Mouse (Mus musculus) adrenal gland, adult 2 months (tissue): ENCODE data around the gene Dnmt3a. TPM values are rescaled to one million over a fixed set of nuclear protein-coding genes. Genes with fewer than 3 reads are reported as not detected.
A peak's percentile ranks its signal among the peaks of the same experiment; 100 is the strongest.
"Not testable (repeated sequence)": the region's sequence is repeated elsewhere in the genome, so short reads cannot be mapped to it uniquely, and the experiment has no call there.

Source experiments
- DNase-seq: peaks from one replicate; pipeline ENCODE4 v3.0.0; 2021
- polyA plus RNA-seq: library from polyadenylated mRNA; depleted of rRNA; stranded (reverse); fragments of >200 nt; gene quantifications from 2 replicates; pipeline ENCODE4 v1.2.3, GENCODE M21; 2012; rRNA removed
- total RNA-seq, 2 experiments: library from RNA; stranded (reverse); gene quantifications; 2 replicates each; pipeline ENCODE4 v1.2.3; 2021

The Dnmt3a gene
- total and polyA plus RNA-seq, 3 experiments, result 10.2 to 42.4 (median 36.7) TPM

DNA sequence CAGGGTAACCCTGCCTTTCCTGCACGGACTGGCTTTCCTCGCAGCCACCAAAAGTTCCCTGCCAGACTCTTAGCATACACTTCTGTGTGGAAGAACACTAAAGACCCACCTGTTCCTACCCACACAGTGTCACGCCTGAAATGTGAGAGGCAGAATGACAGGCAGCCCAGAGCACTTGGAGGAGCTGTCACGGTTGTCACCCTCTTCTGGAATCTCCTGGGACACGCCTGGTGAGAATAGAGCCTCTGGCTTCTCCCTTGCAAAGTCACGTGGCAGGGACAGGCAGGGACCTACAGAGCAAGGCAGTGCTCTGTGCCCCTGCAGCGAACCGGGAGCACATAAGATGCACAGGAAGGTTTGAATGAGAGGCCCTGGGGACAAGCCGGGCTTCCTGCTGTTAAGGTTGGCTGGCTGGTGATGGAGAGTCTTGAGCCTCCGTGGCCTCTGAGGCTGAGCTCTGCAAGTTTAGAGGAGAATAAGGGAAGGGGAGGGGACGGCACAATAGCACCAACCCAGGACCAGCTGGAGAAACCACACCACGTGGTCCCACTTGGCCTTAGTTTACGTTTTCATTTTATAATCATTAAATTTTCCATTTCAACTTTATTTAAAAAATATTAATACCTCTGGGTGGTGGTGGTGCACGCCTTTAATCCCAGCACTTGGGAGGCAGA, 112.0 kb downstream of the Dnmt3a start:
- no peak for DNase-seq

GRCm38 (mm10) chr12:3918577-3918976, 112.8 kb downstream of the Dnmt3a start:
- no peak for DNase-seq

- no peak for DNase-seq
Measured at GRCm38 (mm10) chr12:3919423-3919822, 113.6 kb downstream of the Dnmt3a start.

DNA sequence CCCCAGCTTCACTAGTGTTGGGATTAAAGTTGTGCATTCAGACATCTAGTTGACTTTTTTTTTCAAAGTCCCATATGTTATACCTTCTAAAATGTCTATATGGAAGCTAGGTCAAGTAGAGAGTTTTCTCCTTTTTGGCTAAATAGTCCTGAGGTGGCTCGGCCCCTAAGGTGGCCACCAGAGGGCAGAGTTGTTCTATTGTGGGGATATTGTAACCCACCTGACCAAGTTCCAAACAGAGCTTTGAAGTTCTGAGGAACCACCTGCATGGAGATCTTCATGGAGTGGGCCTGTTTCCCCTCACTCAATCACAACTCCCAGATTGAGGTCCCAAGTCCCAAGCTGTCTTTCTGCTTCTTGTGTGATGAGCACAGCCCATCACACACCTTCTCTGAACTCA, 120.3 kb downstream of the Dnmt3a start:
- peak; percentile 59 for DNase-seq

- DNase-seq, result no peak
Measured at GRCm38 (mm10) chr12:3928841-3929240, 123.0 kb downstream of the Dnmt3a start.

DNA sequence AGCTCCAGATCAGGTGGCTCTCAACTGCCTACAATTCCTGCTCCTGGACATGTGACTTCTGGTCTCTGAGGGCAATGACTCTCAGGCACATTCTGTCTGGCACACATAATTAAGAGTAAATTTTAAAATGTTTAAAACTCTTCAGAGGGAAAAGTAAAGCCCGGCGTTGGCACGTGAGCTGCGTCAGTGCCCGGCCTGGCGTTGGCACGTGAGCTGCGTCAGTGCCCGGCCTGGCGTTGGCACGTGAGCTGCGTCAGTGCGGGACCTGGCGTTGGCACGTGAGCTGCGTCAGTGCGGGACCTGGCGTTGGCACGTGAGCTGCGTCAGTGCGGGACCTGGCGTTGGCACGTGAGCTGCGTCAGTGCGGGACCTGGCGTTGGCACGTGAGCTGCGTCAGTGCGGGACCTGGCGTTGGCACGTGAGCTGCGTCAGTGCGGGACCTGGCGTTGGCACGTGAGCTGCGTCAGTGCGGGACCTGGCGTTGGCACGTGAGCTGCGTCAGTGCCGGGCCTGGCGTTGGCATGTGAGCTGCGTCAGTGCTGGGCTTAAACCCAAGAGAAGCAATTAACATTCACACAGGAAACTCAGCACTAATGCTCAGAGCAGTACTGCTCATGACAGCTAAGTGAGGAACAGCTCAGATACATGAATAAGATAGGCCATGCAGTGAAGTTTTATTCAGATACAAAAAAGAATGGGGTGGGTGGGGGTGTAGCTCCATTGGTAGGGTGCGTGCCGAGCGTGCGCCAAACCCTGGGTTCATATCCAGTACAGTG, 124.5 kb downstream of the Dnmt3a start:
- not testable (repeated sequence) for DNase-seq

DNA sequence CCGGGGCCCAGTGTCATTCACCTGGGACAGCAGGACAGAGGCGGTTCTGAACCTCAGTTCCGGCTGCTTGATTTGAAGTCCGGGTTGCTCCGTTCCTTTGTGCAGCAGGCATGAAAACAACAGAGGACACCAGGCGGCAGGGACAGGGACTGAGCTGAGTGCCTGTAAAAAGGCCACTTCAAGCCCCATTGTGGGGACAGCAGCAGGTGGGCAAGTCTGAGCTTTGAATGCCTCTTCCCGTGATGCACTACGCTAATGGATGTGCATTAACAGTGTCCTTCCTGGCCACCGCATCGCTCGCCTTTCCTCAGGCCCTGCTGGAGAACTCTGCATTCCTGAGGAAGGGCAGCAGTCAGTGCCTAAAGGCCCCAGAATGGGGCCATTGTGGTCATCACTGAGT, 136.2 kb downstream of the Dnmt3a start:
- no peak for DNase-seq

DNA sequence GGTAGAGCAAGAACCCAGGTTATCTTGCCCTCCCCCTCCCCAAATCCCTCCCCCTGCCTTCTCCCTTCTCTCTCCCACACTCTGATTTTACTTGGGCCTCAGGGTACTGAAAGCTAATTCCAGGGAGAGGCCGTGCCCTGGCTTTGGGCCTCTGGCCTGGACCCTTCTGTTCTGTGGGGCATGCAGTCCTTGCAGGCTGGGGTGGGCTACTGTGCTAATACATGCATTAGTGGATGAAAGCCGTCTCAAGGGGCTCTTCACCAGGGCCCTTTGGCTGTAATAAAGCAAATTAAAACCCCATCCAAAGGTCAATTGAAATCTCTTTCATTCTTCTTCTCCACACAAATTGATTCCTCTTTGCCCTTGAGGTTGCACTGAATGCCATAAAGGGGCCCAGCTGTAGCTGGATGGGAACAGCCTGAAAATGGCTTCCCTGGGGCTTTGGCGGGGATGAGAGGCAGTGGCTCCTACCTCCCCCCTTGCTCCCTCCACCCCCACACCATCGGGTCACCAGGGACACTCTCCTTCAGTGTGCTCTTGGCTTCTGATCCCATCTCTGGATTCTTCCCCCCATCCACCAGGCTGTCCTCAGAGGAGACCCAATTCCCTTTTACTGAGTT, 138.8 kb downstream of the Dnmt3a start:
- DNase-seq, result no peak

GRCm38 (mm10) chr12:3947503-3947902, 141.7 kb downstream of the Dnmt3a start:
- no peak for DNase-seq

- DNase-seq, result no peak
Measured at GRCm38 (mm10) chr12:3954651-3955050, 148.8 kb downstream of the Dnmt3a start, which contains the start of gene Pomc. Gene Pomc, plus strand, starts transcription at chr12:3954951.

DNA sequence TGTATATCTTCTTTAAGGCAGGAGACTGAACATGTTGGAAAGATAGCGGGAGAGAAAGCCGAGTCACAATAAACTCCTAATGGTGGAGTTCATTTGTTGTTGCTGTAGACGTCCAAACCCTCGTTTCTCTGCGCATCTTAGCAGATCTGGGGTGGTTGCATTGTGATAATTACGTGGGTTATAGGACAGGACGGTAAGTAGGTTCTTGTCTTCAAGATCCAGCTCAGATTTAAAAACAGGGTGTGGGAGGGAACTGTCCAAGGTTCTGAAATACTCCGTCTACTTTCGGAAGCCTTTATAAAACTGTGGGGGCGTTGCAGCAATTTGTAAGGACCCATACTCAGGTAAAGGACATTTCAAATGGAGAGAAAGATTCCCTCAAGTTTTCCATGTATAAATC, 149.6 kb downstream of the Dnmt3a start:
- no peak for DNase-seq

DNA sequence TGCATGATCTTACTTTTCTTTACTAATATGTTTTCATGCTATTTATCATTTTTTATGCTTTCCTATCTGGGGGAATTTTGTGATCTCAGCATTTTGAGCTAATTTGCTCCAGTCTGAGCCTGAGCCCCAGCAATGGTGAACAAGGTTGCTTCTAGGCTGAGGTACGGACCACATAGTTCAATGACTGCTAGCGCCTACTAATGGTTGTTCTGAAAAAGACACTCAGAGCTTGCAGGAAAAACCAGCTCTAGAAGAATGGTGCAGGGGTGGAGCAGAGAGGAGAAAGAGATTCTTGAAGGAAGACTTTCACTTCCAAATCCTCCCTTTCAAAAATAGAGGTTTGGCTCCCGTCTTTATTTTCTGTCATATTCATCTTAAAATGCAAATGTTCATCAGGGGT, 150.5 kb downstream of the Dnmt3a start:
- DNase-seq, result no peak

- DNase-seq, result peak; percentile 91
Measured at GRCm38 (mm10) chr12:3959791-3960543, 154.2 kb downstream of the Dnmt3a start.

GRCm38 (mm10) chr12:3960553-3960952, 154.7 kb downstream of the Dnmt3a start:
- no peak for DNase-seq

Other genes starting within 250 kb of the Dnmt3a start
- 10 to 100 TPM; 24.9 to 38.2 TPM for gene Dtnb, start 233.6 kb upstream of the Dnmt3a start, total RNA-seq
- gene Dtnb, start 233.6 kb upstream of the Dnmt3a start, polyA plus RNA-seq, result 31.2 and 32.7 TPM in 2 replicates
- gene Pomc, start 148.9 kb downstream of the Dnmt3a start, total RNA-seq, result 1 to 10 TPM in 1 of 2 experiments, under 1 TPM in 1; 0.49 to 1.4 TPM
- 0.27 and 0.44 TPM in 2 replicates for gene Pomc, start 148.9 kb downstream of the Dnmt3a start, polyA plus RNA-seq
- 1 to 10 TPM; 1.9 to 3.1 TPM for gene Efr3b, start 232.9 kb downstream of the Dnmt3a start, total RNA-seq
- gene Efr3b, start 232.9 kb downstream of the Dnmt3a start, polyA plus RNA-seq, result 9.9 and 11.0 TPM in 2 replicates